Mouse (Mus musculus): ENCODE results near the gene Fam163a. TPM values are rescaled to one million over a fixed set of nuclear protein-coding genes. Genes with fewer than 3 reads are reported as not detected.
"Not testable (repeated sequence)": the region's sequence is repeated elsewhere in the genome, so short reads cannot be mapped to it uniquely, and the experiment has no call there.

The Fam163a gene
- polyA plus RNA-seq, 1 experiment, result 0.48 TPM

DNA sequence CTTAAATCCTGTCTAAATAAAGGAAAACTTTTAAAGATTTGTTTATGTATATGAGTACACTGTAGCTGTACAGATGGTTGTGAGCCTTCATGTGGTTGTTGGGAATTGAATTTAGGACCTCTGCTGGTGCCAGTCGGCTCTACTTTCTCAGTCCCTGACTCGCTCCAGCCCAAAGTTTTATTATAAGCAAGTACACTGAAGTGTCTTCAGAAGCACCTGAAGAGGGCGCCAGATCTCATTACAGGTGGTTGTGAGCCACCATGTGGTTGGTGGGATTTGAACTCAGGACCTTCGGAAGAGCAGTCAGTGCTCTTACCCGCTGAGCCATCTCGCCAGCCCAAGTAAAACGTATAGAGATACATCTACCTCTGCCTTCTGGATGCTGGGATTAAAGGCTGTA is 164.8 kb downstream of the Fam163a start:
- WGBS, result 65% methylated on average over 7 of the region's 7 CpGs
- DNase-seq (ENCODE audit: low read depth, low spot score), result not testable (repeated sequence)

DNA sequence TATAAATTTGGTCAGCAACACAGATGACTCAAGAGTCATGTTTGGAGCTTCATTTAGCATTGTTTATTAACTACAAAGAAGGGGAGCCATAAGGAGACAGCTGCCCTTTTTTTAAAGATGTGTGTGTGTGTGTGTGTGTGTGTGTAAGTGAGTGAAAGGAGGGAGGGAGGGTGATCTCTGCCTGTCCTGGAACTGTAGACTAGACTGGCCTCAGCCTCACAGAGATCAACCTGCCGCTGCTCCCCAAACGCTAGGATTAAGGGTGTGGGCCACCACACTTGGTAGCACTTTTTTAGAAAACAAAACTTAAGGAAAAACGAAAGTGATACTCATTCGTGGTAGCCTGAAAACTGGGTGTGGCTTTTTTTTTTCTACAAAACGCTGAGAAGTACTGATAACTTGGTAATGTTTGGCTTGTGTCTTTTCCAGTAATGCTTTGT is 167.7 kb downstream of the Fam163a start:
- 2% methylated on average over 5 of the region's 5 CpGs for WGBS
- DNase-seq (ENCODE audit: low read depth, low spot score), result no peak

DNA sequence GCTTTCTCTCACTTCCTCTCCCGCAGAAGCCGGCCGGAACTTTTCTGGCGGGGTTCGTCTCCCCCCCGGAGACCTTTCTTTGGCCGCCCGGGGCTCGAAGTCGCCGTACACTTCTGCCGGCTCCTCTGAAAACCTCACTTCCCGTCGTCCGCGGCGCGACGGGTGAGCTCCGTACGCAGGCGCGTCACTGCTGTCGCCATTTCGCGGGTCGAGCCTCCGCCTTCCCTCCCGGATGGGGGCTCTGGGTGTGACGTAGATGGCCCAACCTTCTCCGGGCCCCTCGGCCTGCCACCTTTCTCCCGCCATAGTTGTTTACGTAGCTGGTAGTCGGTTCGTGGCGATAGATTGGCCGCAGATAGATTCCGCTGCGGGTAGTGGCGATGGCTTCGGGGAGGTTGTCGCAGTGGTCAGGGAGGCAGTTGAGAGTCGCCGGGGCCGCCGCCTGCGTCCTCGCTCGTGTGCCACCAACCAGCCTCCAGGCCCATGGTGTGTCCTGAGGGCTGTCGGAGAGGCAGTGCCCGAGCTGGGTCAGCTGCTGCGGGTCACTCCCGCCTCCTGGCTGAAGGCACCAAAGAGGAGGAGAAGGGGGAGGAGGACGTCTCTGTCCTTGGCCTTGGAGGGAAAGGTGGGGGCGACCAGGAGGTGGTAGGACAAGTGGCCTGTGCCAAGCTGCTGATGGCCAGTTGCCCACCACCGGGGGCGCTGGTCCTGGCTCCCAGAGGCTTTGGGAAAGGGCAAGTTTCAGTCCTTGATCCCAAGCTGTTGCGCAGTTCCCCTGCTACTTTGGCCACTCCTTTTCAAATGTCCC is 168.7 kb downstream of the Fam163a start, which contains the start of gene Tor1aip1:
Gene Tor1aip1, minus strand, starts transcription at position 551 of the 808 bp plus-strand sequence.
- under 1% methylated on average over 59 of the region's 59 CpGs for WGBS
- no peak for DNase-seq (ENCODE audit: low read depth, low spot score)

DNA sequence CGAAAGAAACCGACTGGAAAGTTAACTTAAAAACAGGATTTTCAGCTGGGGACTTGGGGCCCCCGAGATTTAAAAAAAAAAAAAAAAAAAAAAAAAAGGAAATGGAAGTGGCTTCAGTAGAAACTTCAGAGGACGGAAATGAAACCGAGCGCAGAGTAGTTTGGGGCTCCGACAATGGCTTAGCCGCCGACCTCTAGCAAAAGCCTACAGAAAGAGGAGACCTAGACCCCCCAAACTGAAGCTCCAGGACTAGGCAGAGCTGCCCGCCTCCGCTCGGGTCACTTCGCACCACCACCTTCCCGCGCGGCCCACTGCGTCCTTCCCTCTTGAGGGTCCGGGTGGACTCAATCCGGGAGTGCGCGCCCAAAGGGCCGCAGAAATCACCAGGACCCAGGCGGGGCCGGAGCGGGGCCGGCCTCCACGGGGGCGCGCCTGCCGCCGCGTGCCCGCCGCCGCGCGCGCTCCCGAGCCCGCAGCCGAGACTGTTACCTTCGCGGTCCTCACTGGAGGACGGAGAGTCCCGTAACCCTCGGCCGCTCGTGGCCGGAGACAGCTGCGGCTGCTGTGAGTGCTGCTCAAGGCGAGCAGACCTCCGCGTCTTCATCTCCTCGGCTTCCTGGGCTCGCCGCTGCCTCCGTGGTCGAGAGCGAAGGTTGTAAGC is 169.4 kb downstream of the Fam163a start, which contains the start of gene Tor1aip2:
Gene Tor1aip2, plus strand, starts transcription at position 135 of the 661 bp plus-strand sequence.
- WGBS, result 0% methylated on average over 59 of the region's 59 CpGs
- no peak for DNase-seq (ENCODE audit: low read depth, low spot score)

DNA sequence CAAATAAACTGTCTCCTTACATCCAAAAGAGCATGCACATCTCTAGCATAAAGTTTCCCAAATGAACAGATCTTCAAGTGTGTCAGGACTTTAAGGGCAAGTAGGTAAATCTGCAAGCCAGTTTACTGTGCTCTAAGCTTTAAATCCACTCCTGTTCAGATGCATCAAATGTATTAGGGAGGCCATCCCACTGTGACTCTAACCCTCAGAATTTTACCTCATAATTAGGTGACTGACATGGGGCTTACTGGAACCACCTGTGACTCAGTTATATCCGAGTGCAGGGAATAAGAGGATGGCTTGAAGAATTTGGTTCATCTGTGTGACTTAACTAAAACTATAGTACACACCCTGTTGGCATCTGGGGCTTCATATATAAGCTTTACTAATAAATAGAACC is 170.2 kb downstream of the Fam163a start:
- no peak for DNase-seq (ENCODE audit: low read depth, low spot score)
- WGBS, result 7% methylated on average over 1 of the region's 1 CpGs

DNA sequence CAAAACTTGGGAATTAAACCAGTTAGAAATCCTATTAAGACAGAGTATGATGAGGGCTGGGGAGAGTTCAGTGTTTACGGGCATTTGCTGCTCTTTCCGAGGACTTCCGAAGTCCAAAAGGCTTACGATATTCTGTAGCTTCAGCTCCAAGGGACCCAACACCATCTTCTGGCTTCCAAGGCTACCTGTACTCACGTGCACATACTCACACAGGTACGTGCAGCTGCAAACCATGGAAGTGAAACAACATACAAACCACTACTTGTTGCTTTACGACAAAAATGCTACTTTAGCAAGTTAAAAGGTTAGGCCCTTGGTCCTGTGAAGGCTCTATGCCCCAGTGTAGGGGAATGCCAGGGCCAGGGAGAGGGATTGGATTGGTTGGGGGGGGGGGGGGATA is 170.9 kb downstream of the Fam163a start:
- DNase-seq (ENCODE audit: low read depth, low spot score), result no peak
- 92% methylated on average over 7 of the region's 7 CpGs for WGBS

DNA sequence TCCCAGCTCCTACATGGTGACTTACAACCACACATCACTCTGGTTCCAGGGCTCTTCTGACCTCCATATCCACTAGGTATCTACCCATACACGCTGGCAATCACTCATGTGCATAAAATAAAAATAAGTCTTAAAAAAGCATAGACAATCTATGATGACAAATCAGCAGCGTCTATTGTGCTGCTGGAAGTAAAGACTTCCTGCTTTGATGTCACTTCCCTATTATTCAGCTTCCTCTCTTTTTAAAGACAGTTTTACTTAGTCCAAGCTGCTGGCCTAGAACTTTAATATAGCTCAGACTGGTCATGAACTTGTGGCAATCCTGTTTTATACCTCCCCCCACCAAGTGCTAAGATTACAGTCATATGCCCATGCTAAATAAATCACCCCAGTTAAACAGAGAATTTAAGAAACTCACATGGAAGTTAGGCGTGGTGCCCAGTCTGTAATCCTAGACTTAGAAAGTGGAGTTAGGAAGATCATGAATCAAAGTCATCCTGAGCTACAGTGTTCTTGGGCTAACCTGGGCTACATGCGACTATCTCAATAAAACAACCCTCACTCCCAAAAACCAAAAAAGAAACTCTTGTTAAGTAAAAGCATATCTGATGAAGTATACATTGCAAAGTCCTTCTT is 176.4 kb downstream of the Fam163a start:
- WGBS, result 86% methylated on average over 4 of the region's 4 CpGs
- no peak for DNase-seq (ENCODE audit: low read depth, low spot score)

DNA sequence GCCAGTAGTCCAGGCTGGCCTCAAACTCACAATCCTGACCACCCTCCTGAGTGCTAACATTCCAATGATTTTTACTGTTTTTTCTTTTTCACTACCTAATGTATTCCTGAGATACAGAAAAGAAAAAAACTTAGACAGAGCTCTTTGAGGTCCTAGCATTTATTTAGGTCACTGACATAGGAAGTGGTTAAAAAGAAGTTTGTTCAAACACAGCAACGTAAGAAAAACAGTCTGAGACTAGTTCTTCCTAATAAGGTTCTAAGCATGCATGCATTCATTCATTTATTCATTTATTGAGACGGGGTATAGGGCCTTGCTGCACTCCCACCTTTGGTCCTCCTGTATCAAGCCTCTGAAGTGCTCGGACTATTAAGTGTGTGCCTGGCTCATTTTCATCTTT is 177.0 kb downstream of the Fam163a start:
- 87% methylated on average over 3 of the region's 3 CpGs for WGBS
- DNase-seq (ENCODE audit: low read depth, low spot score), result no peak

Other genes starting within 250 kb of the Fam163a start
- 4.7 and 9.1 TPM in 2 replicates for gene Cep350, start 231.8 kb downstream of the Fam163a start, polyA plus RNA-seq (2012; rRNA removed)
- gene Tor1aip2, start 169.6 kb downstream of the Fam163a start, polyA plus RNA-seq (2012; rRNA removed), result 91.4 and 160 TPM in 2 replicates
- gene Tor1aip1, start 168.5 kb downstream of the Fam163a start, polyA plus RNA-seq (2012; rRNA removed), result 9.4 and 17.6 TPM in 2 replicates
- gene Tdrd5, start 98.6 kb upstream of the Fam163a start, polyA plus RNA-seq (2012; rRNA removed), result not detected in 2 replicates
- 0.02 TPM in 1 of 2 replicates, not detected in the other for gene Nphs2, start 105.7 kb upstream of the Fam163a start, polyA plus RNA-seq (2012; rRNA removed)
- 20.2 and 36.3 TPM in 2 replicates for gene Gm2000, start 161.0 kb upstream of the Fam163a start, polyA plus RNA-seq (2012; rRNA removed)
- gene Axdnd1, start 216.1 kb upstream of the Fam163a start, polyA plus RNA-seq (2012; rRNA removed), result not detected in 2 replicates

Measured in large intestine, adult 2 months (tissue).